Mouse (Mus musculus) left cerebral cortex, adult 9 months (tissue): ENCODE measurements at regions not wholly inside any gene's neighbourhood (a gene's known extent, or its start where the extent isn't known, plus 50 kb on each side); places are given as distances from the start of the nearest gene placed in this dataset.

Source experiments
- DNase-seq, 2 experiments: peaks; one replicate each; pipeline ENCODE4 v3.0.0; 2022; ENCODE audit warnings: low spot score in 2 of 2

DNA sequence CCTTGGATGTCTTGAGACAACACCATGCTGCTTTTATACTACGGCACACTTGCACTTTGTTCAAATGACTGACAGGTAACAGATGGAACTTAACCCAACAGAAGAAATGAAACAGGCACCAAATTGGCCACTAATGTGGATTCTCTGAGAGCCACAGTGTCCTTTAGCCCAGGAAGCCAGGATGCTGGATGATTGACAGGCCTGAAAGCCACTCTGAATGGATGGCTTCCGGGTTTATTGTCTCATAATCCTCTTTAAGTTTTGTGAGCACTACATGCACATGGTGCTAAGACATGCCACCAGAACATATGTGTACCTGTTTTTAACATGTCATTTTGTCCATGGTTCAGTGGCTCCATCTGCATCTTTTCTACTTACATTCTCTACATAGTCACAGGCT lies 152.7 kb downstream of the Drd1 start:
- DNase-seq: no peak

DNA sequence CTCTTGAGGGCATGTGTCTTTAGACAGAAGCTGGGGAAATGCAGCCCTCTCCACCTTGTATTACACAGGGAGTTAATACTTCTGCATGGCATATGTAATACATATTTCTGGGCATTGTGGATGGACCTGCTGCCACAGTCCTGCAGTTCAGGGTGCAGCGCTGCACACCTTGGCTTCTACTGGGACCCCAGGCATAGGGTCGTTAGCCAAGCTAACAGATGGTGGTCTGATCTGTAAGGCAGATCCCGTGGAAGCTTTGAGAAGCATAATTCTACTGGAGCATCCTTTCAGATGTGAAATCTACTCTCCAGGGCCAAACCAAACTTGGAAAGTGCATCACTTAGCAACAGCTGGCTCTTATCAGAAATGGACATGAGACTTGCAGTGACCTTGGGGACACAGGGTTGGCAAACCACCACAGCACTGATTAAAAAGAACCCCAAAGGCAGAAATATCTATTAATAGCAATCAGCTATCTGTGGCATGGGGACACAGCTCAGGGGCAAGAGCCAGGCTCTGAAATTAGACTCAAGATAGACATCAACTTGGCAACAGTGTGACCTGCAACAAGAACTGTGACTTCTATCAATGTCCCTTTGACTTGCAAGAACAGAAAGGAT lies 155.0 kb downstream of the Drd1 start:
- no peak for DNase-seq

GRCm38 (mm10) chr13:53898351-53898750 lies 157.2 kb downstream of the Drd1 start:
- no peak for DNase-seq

- no peak for DNase-seq
Observed at GRCm38 (mm10) chr13:53897176-53897575, 158.3 kb downstream of the Drd1 start.

DNA sequence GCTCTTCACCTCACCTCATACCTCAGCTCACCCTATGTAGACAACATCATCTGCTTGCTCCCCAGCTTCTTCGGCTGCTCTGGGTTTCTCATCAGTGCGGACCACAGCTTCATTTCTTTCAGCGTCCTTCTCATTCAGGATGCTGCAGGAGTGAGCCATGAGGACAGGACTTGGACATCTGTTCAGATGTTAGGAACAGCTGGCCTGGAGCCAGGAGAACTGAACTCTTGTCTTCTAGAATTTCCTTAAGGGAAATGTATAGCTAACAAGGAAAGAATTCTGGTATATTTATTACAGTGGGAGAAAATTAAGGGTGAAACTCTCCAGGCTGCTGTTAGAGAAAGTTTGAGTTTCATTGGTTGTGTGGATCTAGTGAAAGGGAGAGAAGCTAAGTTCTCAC lies 167.1 kb downstream of the Drd1 start:
- DNase-seq: no peak

- DNase-seq: peak in 1 of 2 experiments; percentile 28
Observed at GRCm38 (mm10) chr13:53885756-53886155, 169.7 kb downstream of the Drd1 start.

DNA sequence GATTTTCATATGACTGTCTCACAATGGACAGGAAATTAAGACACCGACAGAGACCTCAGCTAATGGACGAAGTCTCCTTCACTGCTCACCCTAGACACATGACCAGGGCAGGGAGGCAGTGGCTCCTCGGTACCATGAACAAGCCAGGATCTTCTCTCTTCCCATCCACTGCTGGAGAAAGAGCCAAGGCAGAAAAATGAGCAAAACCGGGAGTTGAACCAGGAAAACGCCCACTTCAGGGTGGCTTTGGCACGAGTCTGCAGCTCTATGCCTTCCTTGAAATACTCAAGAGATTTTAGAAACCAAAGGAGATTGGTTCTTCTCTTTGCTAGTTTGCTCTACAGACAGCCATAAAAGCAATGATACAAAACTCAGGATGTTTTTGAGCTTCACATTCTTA lies 172.3 kb downstream of the Drd1 start:
- peak in 1 of 2 experiments; percentile 48 for DNase-seq

- no peak for DNase-seq
Observed at GRCm38 (mm10) chr13:53880466-53881250, 174.8 kb downstream of the Drd1 start.

GRCm38 (mm10) chr13:53875546-53875945 lies 180.0 kb downstream of the Drd1 start:
- peak; percentile 46 to 52 for DNase-seq

DNA sequence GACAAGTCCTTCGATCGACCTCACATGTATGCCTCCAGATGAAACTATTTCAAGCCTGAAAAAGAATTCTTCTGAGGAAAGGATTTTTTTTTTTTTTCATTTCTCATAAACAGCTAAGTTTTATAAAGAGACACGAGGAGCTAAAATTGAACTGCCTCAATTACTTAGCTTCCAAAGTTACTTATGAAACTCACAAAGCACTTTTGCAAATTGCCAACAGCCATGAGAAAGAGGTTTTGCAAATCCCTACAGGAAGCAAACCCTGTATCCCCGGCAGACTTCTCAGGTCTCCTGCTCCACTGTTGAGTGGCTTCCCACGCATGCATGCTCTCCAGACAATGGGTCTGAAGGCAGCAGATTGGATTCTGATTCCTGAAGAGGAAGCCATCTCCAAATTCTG lies 190.2 kb downstream of the Drd1 start:
- DNase-seq: no peak

GRCm38 (mm10) chr13:53862336-53862735 lies 193.2 kb downstream of the Drd1 start:
- no peak for DNase-seq

DNA sequence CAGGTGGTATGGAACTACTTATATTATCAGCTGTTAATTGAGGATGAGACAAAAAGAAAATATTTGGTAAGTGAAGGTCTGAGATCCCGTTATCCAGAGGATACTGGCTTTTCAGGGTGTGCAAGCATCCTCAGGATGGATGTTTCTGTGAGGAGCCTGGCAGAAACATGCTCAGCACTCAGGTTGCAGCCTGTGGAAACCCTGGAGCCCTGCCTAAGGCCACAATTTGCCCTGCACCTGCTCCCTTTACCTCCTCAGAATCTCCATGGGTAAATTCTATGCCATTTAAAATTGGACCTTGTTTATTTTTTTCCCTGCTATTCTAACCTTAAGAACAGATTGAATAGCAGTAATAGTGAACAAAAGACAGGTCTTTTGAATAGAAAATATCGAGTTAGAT lies 201.3 kb downstream of the Drd1 start:
- no peak for DNase-seq

DNA sequence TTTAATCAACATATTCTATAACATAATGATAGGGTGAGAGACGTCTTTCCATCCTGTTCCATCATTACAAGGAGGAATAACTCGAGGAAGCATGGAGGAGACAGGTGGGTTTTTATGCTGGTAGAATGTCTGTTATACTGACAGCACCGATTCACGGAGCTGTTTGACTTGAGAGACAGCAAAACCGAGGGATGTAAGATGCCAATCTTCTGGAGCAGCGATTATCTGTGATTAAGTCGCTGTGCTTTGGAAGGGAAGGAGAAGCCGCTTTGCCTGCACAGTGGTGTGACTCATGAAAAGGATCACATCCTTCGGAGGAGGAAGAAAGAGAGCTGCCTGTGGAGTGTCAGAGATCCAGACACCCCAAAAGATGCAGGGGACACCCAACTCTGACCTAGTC lies 205.4 kb downstream of the Drd1 start:
- peak in 1 of 2 experiments; percentile 28 for DNase-seq

DNA sequence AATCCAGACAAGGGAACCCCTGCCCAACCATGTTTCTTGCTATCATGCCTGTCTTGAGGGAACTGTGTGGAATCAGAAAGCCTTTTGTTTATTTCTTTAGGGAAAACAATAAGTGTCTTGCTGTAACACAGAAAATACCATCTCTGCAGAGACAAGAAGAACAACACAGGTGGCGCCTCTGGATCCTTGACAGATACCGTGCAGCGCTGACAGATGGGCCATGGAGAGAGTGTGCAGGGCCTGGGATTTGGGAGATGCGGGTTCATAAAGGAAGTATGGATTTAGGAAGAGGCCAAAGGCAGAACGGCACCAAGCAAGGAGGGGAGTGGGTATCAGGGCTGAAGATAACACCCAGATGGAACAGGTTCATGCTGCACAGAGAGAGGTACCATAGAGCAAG lies 209.3 kb downstream of the Drd1 start:
- DNase-seq: no peak

DNA sequence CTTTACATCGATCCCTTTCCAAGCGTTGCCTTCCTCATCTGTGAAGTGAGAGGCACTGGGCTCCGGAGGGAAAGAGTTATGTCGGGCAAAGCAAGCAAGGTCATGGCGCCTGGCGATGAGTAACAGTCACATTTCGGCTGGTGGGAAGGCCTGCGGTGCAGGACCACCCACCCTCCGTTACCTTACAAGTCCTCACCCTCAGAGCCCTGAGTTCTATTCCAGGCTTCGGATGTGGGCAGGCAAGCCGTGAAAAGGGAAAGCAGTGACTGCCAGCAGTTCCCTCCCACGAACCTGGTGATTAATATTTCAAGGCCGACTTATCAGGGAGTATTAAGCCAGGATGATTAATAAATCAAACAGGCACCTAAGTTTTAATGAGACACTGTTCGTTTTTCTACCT lies 209.7 kb downstream of the Drd1 start:
- peak in 1 of 2 experiments; percentile 46 for DNase-seq

- DNase-seq: no peak
Observed at GRCm38 (mm10) chr13:53825957-53826580, 229.4 kb downstream of the Drd1 start.

DNA sequence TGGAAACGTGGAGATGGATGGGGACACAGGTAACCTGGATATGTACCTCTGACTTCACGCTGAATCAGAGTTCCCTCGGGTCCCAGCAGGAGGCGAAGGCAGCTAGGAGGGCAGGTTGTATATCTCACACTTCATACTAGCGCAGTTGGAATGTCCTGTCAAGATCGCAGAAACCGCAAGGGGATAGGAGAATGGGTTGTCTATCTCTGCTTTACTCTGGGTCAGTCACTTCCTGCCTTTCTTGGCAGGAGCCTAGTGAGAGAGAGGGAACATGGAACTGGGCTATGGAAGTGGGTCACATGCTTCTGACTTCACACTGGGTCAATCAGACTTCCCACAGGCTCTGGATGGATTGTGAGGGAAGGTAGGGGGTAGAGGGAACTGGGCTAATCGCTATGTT lies 233.4 kb downstream of the Drd1 start:
- DNase-seq: no peak

DNA sequence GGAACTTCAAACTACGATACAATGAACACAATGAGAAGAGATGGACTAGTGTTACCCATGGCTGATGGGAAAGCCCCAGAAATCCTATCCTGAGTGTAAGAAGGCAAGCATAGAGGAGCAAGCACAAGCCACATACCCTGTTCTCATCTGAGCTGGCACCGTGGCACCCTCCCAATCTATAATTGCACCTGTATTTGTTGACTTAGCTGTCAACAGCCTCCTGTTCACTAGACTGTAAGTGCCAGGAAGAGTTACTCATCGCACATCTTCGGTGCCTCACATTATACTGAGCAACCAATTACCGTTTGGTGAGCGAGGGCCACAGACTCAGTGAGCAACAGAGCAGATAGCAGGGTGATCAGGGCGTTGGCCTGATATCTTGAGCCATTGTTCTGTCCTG lies 239.9 kb downstream of the Drd1 start:
- DNase-seq: peak in 1 of 2 experiments; percentile 12

- DNase-seq: no peak
Observed at GRCm38 (mm10) chr13:53814088-53814487, 241.4 kb downstream of the Drd1 start.

DNA sequence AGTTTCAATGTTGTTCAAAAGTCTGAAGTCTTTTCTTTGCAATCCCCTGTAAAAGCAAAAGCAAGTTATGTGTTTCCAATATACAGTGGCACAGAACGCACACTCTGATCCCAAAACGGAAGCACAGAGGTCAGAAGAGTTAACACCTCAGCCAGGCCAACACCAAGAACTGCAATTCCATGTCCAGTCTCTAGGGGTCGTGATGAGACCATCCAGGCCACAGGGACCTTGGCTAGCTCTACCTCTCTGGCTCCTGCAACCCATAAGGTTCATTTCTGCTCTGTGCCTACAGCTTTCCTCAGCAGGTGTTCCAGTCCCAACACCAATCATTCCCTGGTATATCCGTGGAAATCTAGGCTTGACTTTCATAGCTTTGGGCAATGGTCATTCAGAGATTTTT lies 243.6 kb downstream of the Drd1 start:
- DNase-seq: peak in 1 of 2 experiments; percentile 39

- DNase-seq: no peak
Observed at GRCm38 (mm10) chr13:53811151-53811550, 244.4 kb downstream of the Drd1 start.

GRCm38 (mm10) chr13:53807791-53808525 lies 247.5 kb downstream of the Drd1 start:
- DNase-seq: no peak
